Mouse (Mus musculus) lung, adult 2 months (tissue): ENCODE data around the gene Carmil1. TPM values are rescaled to one million over a fixed set of nuclear protein-coding genes. Genes with fewer than 3 reads are reported as not detected.

Source experiments
- DNase-seq: peaks from one replicate; pipeline ENCODE4 v3.0.0; 2022
- H3K4me1 ChIP-seq: fragments of 200-500 bp; 2 replicates; pipeline ENCODE4 v1.6.1; 2011; ENCODE audit warnings: low read length; ENCODE audit not compliant: control insufficient read depth, insufficient read depth
- H3K4me3 ChIP-seq: fragments of 200-500 bp; replicated peaks from 2 replicates; pipeline ENCODE3; 2011; ENCODE audit warnings: low read depth, mild to moderate bottlenecking, control low read depth, low read length; ENCODE audit errors: extremely low read depth
- CTCF ChIP-seq: fragments of 200-500 bp; IDR thresholded peaks from 2 replicates; pipeline ENCODE4 v1.5.1; 2011; ENCODE audit warnings: mild to moderate bottlenecking, low read length, control low read depth; ENCODE audit not compliant: insufficient read depth
- POLR2A ChIP-seq: fragments of 200-500 bp; IDR thresholded peaks from 2 replicates; pipeline ENCODE4 v1.6.1; 2011; ENCODE audit warnings: low read depth, mild to moderate bottlenecking, control low read depth, low read length, borderline replicate concordance; ENCODE audit errors: extremely low read depth
- WGBS: fragments of 180-500 bp; shearing (Covaris S2); methylation state at CpG from one replicate; pipeline ENCODE4 v1.1.7; 2018; 5-methylcytosine and 5-hydroxymethylcytosine counted together
- polyA plus RNA-seq: library from polyadenylated mRNA; depleted of rRNA; stranded (reverse); fragments of >200 nt; gene quantifications from 2 replicates; pipeline ENCODE4 v1.2.3, GENCODE M21; 2012

Gene Carmil1
- polyA plus RNA-seq, 1 experiment = 17.3 TPM

GRCm38 (mm10) chr13:24306248-24306647, 25.7 kb upstream of the Carmil1 start:
- WGBS = 48% methylated on average over 4 of the region's 4 CpGs
- H3K4me3 ChIP-seq = no peak overlapping the region
- no peak for DNase-seq
- no peaks in the 10 kb centered on the region for H3K4me1 ChIP-seq
- peak; percentile 57 for TF ChIP-seq CTCF
- no peak for TF ChIP-seq POLR2A

GRCm38 (mm10) chr13:24305486-24305885, 24.9 kb upstream of the Carmil1 start:
- WGBS = 86% methylated on average over 4 of the region's 4 CpGs
- Histone ChIP-seq H3K4me1 (no peaks in the 10 kb centered on the region), H3K4me3 (no peak overlapping the region)
- TF ChIP-seq CTCF (no peak), POLR2A (no peak)
- DNase-seq = no peak

- Histone ChIP-seq H3K4me1 (no peaks in the 10 kb centered on the region), H3K4me3 (no peak overlapping the region)
- TF ChIP-seq POLR2A (no peak), CTCF (peak; percentile 73)
- DNase-seq = peak; percentile 36
- WGBS = 18% methylated on average over 4 of the region's 4 CpGs
These were observed 16.7 kb upstream of the Carmil1 start for GRCm38 (mm10) chr13:24297252-24297651.

GRCm38 (mm10) chr13:24287381-24287780, 6.8 kb upstream of the Carmil1 start:
- Histone ChIP-seq H3K4me3 (no peak overlapping the region), H3K4me1 (no peaks in the 10 kb centered on the region; the same call in 1 of the 2 replicates)
- WGBS = 69% methylated on average over 2 of the region's 2 CpGs
- TF ChIP-seq CTCF (no peak), POLR2A (no peak)
- DNase-seq = no peak

- no peak for TF ChIP-seq POLR2A
- no peak for TF ChIP-seq CTCF
- DNase-seq = peak; percentile 34
- Histone ChIP-seq H3K4me3 (peak overlapping the region; percentile 66), H3K4me1 (0 out of 2 replicates have a peak, but pooled peaks cover 2% of the 10 kb centered on the region)
- WGBS = 8% methylated on average over 21 of the region's 21 CpGs
These were observed 695 bp downstream of the Carmil1 start for GRCm38 (mm10) chr13:24279762-24280438.

GRCm38 (mm10) chr13:24279407-24279761, 1.2 kb downstream of the Carmil1 start:
- Histone ChIP-seq H3K4me1 (0 out of 2 replicates have a peak, but pooled peaks cover 2% of the 10 kb centered on the region), H3K4me3 (peak overlapping the region; percentile 33)
- TF ChIP-seq CTCF (no peak), POLR2A (no peak)
- DNase-seq = no peak
- WGBS = 52% methylated on average over 11 of the region's 11 CpGs

- TF ChIP-seq CTCF (no peak), POLR2A (no peak)
- 55% methylated on average over 4 of the region's 4 CpGs for WGBS
- H3K4me3 ChIP-seq = no peak overlapping the region
- DNase-seq = no peak
- H3K4me1 ChIP-seq = peaks cover 13% of the 10 kb centered on the region; the same call in 1 of the 2 replicates
These were observed 7.7 kb downstream of the Carmil1 start for GRCm38 (mm10) chr13:24272740-24273377.

GRCm38 (mm10) chr13:24269100-24269465, 11.5 kb downstream of the Carmil1 start:
- Histone ChIP-seq H3K4me1 (peaks cover 13% of the 10 kb centered on the region; the same call in 1 of the 2 replicates), H3K4me3 (no peak overlapping the region)
- TF ChIP-seq POLR2A (no peak), CTCF (no peak)
- DNase-seq = no peak
- 52% methylated on average over 3 of the region's 3 CpGs for WGBS

GRCm38 (mm10) chr13:24268355-24269099, 12.1 kb downstream of the Carmil1 start:
- 62% methylated on average over 14 of the region's 14 CpGs for WGBS
- TF ChIP-seq POLR2A (no peak), CTCF (no peak)
- peaks cover 13% of the 10 kb centered on the region; the same call in 1 of the 2 replicates for H3K4me1 ChIP-seq
- DNase-seq = no peak
- no peak overlapping the region for H3K4me3 ChIP-seq
